Mouse (Mus musculus) left cerebral cortex, postnatal 4 days (tissue): ENCODE measurements around the gene Mospd2. TPM values are rescaled to one million over a fixed set of nuclear protein-coding genes. Genes with fewer than 3 reads are reported as not detected.

Experiments used
- DNase-seq: peaks from one replicate; pipeline ENCODE4 v3.0.0-alpha.2; 2022
- intact Hi-C: fragments of 180-260 bp; cut with DNase I; formaldehyde crosslinking; loops from one replicate; pipeline ENCODE4 v1.15.1; 2025
- total RNA-seq, 2 experiments: library from RNA; stranded (reverse); gene quantifications; 2 replicates each; pipeline ENCODE4 v1.2.3; 2021

Gene Mospd2
- total RNA-seq: 10 to 100 TPM; 25.7 to 26.6 TPM

DNA sequence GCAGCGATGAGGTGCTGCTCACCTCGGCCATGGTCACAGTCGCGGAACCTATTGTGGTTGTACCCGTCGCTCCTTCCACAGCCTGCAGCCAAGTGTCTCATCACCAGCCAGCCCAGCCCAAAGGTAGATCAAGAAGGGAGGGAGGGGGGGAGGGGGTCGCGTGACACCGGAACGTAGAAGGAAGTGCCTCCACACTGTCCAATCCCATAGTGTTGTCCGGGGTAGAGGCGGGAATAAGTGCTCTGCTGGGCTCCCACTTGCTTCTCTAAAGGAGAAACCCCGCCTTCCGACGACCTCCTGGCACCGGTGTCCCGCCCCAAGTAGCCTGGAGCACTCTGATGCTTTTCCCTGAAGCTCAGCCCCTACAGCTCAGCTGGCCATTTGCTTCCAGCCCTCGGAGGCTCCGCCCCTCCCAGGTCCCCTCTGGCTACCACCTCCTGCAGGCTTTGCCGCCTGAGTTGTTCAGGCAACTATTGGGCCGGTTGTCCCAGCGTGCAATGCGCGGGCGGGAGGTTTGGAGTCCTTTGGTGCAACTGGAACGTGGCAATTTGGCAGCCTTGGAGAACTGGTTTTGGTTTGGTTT is at the start of gene Mospd2, which contains the start of gene Fancb:
Gene Mospd2, minus strand, starts transcription at position 183 of the 583 bp plus-strand sequence.
Gene Fancb, plus strand, starts transcription at position 400 of the 583 bp plus-strand sequence.
- intact Hi-C loops: no loop called here
- DNase-seq: peak; percentile 87

DNA sequence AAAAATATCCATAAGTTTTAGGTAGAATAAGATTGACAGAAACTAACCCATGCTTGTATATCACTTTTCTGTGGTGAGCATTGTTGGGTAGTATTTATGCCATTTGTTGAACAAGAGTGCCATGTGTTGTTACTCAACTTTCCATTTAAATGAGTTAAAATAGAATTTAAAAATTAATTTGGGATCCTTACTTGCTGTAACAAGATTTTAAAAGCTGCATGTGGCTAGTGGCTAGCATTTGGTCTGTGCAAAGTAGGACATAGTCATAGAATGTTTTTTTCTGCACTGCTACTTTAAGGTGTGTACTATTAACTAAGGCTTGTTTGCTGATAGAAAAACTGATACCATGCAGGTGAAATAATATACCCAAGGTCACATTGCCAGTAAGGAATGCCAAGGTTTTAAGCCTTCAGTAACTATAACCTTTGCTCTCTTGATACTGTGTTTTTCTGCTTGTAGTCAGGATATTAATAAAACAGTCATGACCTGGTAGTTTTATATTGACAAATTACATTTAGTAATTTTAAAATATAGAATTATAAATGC is 24.7 kb upstream of the Mospd2 start, which contains the start of gene Gm17604:
Gene Gm17604, minus strand, starts transcription at position 51 of the 546 bp plus-strand sequence.
- DNase-seq: no peak
- intact Hi-C loops: no loop called here

DNA sequence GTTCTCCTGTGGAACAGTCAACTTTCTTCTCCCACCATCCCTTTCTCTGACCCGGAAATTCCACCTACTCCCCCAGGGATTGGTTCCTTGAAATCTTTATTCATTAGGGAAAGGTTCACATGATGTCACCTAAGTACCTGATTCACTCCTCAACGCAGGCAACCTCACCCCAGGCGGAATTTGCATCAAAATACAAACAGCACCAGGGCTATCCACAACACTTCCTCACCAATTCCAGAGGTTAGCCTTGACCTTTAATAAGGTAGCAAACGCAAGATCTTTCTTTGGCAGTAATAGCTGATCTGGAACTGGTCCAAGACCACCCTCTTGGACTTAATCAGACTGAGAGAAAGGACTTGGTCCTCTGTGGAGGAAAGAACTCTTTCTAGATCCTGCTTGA is 23.0 kb upstream of the Mospd2 start:
- DNase-seq: no peak
- intact Hi-C loops: no loop called here

DNA sequence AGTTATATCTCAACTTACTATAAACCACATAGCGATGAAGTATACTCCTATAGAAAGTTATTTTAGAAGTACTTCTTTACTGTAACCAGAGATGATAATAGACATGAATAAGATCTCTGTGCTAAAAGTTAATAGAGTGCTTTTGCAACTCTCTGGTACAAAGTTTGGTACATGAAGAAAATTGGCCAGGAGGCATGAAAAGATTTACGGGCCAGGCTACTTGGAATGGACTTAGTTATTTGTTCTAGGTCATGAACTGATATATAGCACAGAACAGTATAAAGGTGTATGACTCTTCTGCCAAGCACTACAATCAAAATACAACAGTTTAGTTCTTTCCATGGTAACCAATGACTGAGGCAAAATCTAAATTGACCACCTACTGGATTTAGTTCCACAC is 1.3 kb downstream of the Mospd2 start:
- intact Hi-C loops: no loop called here

DNA sequence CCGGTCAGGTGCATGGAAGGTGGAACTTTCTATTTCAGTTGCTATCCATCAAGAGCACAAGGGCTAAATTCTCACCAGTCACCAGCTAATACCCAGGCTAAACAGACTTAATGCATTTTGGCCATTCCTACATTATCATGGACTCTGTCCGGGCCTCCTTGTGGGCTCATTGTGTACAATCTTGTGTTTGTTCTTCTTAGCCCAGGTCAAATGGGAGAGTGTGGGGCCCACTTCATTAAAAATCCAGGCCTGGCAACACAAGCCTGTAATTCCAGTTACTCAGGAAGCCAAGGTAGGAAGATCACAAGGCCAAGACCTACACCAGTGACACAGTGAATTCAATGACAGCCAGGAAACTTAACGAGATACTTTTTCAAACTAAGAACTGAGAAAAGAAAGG is 9.0 kb downstream of the Mospd2 start:
- intact Hi-C loops: no loop called here
- no peak for DNase-seq

More for the DNA sequence above, 1.3 kb downstream of the Mospd2 start:
- no peak for DNase-seq

DNA sequence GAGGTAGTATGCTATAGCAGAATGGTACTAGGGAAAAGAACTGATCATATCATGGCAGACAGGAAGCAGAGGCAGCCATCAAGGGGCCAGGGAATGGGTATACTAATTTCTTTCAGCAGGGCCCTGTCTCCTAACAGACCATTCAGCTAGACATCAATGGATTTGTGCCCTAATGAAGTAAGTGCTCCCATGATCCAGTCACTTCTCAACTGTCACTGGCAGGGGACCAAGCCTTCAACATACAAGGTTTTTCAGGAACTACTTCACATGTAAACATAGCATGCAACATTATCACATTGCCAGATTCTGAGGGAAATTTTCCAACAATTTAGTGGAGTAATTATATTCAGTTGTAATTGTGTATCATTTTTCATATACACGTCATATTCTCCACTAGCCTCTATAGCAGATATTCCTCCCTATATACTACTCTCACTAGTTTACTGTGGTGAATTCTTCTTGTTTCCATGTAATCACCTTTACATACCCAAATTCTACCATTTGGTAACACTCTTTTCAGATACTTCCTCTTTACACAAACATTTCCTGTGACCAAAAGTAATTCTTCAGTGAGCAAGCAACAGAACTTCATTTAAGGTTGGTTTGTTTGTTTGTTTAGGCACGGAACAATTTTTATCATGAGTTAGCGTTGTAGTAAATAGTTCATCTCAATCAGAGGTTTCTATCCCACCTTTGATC is 14.3 kb downstream of the Mospd2 start:
- intact Hi-C loops: loop anchor here (10.0 kb wide), 1 partner anchor 59 kb away; no protein-coding TSS in a partner anchor
- DNase-seq: no peak

DNA sequence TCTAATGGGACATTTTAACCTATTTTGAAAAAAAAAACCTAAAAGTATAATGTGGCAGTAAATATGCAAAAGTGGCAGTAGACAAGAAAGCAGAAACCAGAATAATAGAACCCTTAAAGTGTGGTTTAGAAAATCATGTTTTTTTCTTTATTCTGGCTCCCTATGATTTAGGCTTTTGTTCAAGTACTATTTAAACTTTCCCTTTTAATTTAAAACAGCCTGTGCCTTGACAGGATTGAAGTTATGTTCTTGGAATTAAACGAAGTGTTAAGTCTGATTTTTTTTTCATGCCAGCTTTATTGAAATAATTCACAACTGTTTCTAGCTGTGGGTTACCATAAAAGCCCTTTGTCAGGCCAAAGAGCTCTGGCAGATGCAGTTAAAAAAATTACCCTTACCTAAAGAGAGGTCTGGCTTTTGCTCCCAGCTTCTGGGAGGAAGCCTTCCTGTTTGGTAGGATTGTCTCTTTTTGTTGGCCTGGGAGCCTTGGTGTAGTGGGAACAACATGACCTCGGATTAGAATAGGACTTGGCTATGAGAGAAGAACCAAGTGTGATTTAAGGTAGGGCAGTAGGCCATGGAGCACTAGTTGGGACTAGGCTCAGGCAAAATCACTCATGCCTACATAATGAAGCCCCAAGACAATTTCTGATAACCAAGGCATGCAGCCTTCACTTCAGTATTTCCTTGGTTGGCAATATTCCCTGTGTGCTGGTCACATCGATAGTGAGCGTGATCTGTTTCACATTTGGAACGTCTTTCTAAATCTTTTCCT is 27.4 kb downstream of the Mospd2 start:
- intact Hi-C loops: no loop called here
- DNase-seq: no peak

DNA sequence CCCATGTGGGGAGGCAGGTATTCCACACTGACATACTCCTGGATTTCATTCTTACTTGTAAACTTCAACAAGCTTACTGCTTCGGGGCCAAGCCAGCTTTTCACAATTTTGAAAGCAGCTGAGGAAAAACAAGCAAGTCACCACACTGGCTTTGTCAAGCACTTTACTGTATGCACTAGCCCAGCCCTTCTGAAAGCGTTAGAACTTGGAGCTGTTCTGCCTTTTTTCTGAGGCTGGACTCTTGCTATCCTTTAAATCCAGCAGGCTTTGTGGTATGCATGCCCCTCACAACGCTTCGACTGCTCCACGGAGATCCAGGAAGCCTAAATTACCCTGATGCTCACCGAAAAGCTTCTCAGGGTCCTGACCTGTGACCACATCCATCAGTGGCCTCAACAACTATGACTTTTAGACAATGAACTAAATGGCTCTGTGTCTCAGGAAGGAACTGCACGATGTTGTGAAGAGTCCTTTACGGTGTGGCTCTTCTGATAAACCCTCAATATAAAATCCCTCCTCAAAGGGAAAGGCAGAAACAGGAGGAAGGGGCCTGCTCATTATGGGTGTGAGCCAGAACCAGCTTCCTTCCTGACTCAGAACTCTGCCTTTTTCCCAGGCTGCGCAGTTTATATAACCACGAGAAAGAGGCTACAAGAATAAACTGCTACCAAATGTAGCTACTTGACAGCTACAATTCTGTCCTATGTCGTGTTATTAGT is 28.2 kb downstream of the Mospd2 start:
- no peak for DNase-seq
- intact Hi-C loops: no loop called here

DNA sequence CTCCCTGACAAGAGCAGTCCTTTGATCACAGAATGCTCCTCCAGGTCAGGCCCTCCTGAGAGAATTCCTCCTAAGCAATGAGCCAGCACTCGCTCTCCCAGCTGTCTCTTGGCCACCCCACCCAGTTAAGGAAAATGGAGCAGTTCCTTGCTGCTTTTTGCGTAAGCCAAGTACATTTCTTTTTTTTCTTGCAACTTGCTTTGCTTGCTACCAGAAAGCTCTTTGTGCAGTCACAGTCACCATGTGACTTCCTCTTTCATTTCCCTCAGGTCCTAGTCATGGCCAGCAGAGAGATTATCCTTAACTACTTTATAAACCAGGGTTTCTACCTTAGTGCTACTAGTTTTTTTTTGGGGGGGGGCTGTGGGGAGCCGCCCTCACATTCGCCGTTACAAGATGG is 38.6 kb downstream of the Mospd2 start:
- intact Hi-C loops: no loop called here

DNA sequence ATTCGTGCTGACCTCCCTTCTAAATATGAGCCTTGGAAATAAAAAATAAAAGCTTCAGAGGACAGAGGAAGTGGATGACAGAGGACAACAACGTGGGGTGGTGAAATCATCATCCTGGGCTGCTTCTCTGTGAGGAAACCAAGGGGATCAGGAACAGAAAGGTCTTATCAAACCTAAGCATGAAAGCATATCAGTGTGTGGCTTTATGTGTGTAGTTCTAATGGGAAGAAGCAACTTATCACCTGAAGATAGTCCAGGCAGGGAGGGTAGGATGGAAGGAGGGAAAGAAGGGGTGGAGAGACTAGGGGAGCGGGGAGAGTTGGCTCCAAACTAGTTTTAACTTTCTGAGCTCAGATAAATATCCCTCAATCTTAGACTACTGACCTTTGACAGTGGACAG is 67.2 kb downstream of the Mospd2 start:
- intact Hi-C loops: no loop called here

More for the DNA sequence above, 38.6 kb downstream of the Mospd2 start:
- DNase-seq: no peak

DNA sequence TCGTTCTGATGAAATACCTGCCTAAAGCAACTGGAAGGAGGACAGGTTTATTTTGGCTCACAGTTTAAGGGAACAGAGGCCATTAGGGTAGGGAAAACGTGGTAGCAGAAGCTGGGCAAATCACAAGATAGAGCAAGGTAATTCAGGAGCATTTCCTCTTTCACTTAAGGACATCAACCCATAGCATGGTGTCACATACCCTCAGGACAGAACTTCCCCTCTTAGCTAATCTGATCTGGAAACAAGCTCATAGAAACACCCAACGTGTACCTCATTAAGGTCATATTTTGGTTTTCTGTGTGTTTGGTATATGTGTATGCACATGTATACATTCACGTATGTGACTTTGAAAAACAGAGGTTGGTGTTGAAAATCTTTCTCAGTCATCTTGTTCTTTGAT is 68.0 kb downstream of the Mospd2 start:
- DNase-seq: no peak
- intact Hi-C loops: no loop called here

More for the DNA sequence above, 67.2 kb downstream of the Mospd2 start:
- DNase-seq: no peak

DNA sequence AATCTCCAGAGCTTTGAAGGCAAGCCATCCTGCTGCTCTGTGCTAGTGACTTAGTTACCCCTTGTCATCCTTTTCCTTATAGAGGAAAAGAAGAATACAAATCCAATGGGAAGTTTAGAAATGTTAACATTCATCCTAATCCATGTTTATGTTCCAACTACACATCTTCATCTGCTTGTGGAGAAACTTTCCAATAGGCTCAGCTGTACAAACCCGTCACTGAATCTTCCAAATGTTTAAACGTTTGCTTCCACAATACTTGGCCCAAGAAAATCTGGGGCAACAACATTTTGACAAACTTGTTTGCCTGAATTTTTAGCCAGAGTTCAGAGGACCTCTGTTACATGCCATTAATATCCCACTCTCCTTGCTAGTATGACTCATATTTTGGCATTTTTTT is 78.3 kb downstream of the Mospd2 start:
- intact Hi-C loops: no loop called here
- DNase-seq: no peak

DNA sequence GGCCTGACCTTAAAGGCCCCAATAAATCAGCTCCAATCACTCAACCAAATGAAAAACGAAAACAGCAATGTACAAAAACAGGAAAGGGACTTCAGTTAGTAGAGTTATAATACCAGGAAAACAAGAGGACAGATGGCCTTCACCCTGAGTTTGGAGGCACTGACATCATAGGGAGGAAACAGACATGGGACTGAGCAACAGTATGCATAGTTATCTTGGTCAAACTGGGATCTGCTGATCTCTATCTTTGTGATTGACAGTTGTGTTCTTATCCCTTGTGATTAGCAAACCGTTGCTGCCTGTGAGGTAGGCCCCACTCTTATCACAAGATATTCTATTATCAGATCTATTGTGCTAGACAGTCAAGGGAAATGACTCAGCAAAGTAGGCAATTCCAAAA is 80.4 kb downstream of the Mospd2 start:
- no peak for DNase-seq
- intact Hi-C loops: no loop called here

DNA sequence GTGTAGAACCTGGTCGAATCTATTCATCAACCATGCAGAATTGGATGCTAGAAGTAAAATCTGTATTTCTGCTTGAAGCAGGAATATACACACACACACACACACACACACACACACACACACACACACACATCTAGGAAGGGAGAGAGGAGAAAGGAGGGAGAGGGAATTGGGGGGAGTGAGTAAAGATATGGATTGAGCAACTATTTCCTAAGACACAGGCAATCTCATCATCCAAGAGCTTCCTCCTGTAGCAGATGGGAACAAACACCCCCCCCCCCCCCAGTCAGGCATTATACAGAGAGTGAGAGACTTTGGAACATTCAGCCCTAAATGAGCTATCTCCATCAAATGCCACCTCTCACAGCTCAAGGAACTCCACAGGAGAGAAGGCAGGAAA is 93.9 kb downstream of the Mospd2 start:
- DNase-seq: no peak
- intact Hi-C loops: no loop called here

Other genes with a start within 250 kb of the Mospd2 start
- gene Fancb, start 217 bp upstream of the Mospd2 start, total RNA-seq: 1 to 10 TPM; 2.6 to 3.2 TPM
- gene Gm17604, start 24.5 kb upstream of the Mospd2 start, total RNA-seq: not detected